Mouse (Mus musculus) forebrain, embryonic 11.5 days (tissue): ENCODE measurements around the gene Gm6880. TPM values are rescaled to one million over a fixed set of nuclear protein-coding genes. Genes with fewer than 3 reads are reported as not detected.
"Not testable (repeated sequence)": the region's sequence is repeated elsewhere in the genome, so short reads cannot be mapped to it uniquely, and the experiment has no call there.

ENCODE experiments used
- ATAC-seq: fragments of 200-750 bp; cut with Nextera tagmentation; replicated peaks from 2 replicates; pipeline ENCODE4 v1.8.0; 2017; ENCODE audit warnings: moderate TSS enrichment; ENCODE audit not compliant: low FRiP score
- DNase-seq: peaks from one replicate; pipeline ENCODE4 v3.0.0-alpha.2; 2017; ENCODE audit warnings: low spot score
- H3K27ac ChIP-seq: fragments of 300-500 bp; sonication (generic); 2 replicates; pipeline ENCODE4 v1.5.1; 2014; ENCODE audit warnings: low read depth, low read length
- H3K27me3 ChIP-seq: fragments of 300-500 bp; sonication (generic); 2 replicates; pipeline ENCODE4 v1.6.1; 2014; ENCODE audit warnings: mild to moderate bottlenecking, low read length, mixed read lengths; ENCODE audit not compliant: control insufficient read depth, insufficient read depth
- H3K36me3 ChIP-seq: fragments of 300-500 bp; sonication (generic); 2 replicates; pipeline ENCODE4 v1.6.1; 2014; ENCODE audit warnings: mild to moderate bottlenecking, low read length, moderate library complexity, mixed read lengths; ENCODE audit not compliant: control insufficient read depth, insufficient read depth
- H3K4me1 ChIP-seq: fragments of 300-500 bp; sonication (generic); replicated peaks from 2 replicates; pipeline ENCODE4 v1.6.1; 2014; ENCODE audit warnings: low read length, mixed read lengths; ENCODE audit not compliant: control insufficient read depth, insufficient read depth
- H3K4me2 ChIP-seq: fragments of 300-500 bp; sonication (generic); 2 replicates; pipeline ENCODE4 v1.6.1; 2014; ENCODE audit warnings: low read depth, mild to moderate bottlenecking, low read length, moderate library complexity, mixed read lengths; ENCODE audit not compliant: severe bottlenecking
- H3K4me3 ChIP-seq: fragments of 300-500 bp; sonication (generic); 2 replicates; pipeline ENCODE4 v1.5.1; 2014; ENCODE audit warnings: low read depth, low read length
- H3K9ac ChIP-seq: fragments of 300-500 bp; sonication (generic); 2 replicates; pipeline ENCODE4 v1.6.1; 2014; ENCODE audit warnings: low read length
- H3K9me3 ChIP-seq: fragments of 300-500 bp; sonication (generic); 2 replicates; pipeline ENCODE4 v1.6.1; 2016; ENCODE audit warnings: low read length, mixed read lengths; ENCODE audit not compliant: control insufficient read depth
- WGBS: fragments of 180-500 bp; shearing (Covaris S2); extraction: QIAGEN DNeasy Blood & Tissue Kit; methylation state at CpG from one replicate; pipeline ENCODE4 v1.1.7; 2014; 5-methylcytosine and 5-hydroxymethylcytosine counted together
- polyA plus RNA-seq: library from polyadenylated mRNA; unstranded; fragments of >200 nt; fragmentation: Nextera tagmentation; extraction: Ambion mirVana; gene quantifications from 2 replicates; pipeline ENCODE4 v1.2.1, GENCODE M21; 2014

Gene Gm6880
- not detected in 2 replicates for polyA plus RNA-seq

DNA sequence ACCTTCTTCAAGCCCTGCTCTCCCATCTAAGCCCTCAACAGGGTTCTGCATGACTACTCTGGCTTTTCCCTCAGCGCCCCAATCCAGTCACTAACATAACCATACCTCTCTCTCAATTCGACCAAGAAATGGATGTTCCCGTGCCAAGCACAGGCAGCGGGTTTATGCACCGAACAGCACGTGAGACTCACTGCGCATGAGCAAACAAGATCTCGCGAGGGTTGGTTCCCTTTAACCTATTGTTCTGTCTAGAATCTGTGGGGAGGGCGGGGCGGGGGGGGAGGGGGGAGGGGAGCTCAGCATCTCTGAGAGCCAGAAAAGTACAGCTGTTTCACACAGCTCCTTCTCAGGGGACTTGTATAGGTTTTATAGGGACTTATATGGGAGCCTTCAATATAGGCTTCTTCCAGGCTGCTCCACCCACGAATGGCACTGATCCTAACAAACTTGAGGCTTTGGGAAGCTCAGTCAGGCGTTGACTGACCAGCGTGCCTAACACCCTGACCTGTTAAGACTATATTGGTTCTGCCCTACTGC is at the start of gene Gm6880:
Gene Gm6880 (minus strand): TSS at position 51 of the 537 bp plus-strand sequence.
- H3K4me1 ChIP-seq, H3K36me3 ChIP-seq, H3K27me3 ChIP-seq, H3K9ac ChIP-seq, H3K4me2 ChIP-seq, DNase-seq, H3K27ac ChIP-seq, H3K4me3 ChIP-seq, ATAC-seq, H3K9me3 ChIP-seq: not testable (repeated sequence)
- WGBS: 80% methylated on average over 14 of the region's 14 CpGs

DNA sequence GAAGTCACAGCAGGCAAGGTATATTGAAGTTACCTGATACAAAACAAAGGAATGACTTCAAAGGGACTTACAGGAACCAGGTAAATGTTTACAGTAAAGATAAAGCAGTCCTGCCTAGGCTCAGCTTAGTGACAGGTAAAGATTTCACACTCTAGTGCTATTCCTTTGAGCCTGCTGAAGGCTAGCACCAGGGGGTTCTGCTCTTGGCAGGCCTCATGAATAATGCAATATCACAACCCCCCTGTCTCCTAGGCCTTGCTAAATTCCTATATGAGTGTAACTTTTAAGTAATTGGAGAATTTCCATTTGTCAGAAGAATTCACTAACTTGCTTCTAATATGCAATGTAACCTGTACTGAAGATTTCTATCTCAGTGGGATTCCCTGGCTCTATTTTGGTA is 36.3 kb upstream of the Gm6880 start:
- ATAC-seq, DNase-seq: not testable (repeated sequence)

GRCm38 (mm10) chrX:74497131-74497530 is 15.9 kb upstream of the Gm6880 start:
- Histone ChIP-seq H3K27ac (no peak overlapping the region), H3K4me3 (no peak overlapping the region), H3K9me3 (no peaks in the 10 kb centered on the region), H3K36me3 (no peaks in the 10 kb centered on the region), H3K9ac (no peak overlapping the region), H3K4me1 (no peaks in the 10 kb centered on the region), H3K4me2 (no peak overlapping the region), H3K27me3 (no peaks in the 10 kb centered on the region)
- no peak for ATAC-seq
- no peak for DNase-seq
- 47% methylated on average over 1 of the region's 1 CpGs for WGBS

More for the DNA sequence above, 36.3 kb upstream of the Gm6880 start:
- H3K27me3 ChIP-seq, H3K27ac ChIP-seq, H3K9me3 ChIP-seq, H3K36me3 ChIP-seq, H3K9ac ChIP-seq, H3K4me1 ChIP-seq, H3K4me3 ChIP-seq, H3K4me2 ChIP-seq: not testable (repeated sequence)

GRCm38 (mm10) chrX:74452773-74453172 is 28.4 kb downstream of the Gm6880 start:
- no peak for ATAC-seq
- Histone ChIP-seq H3K27ac (no peak overlapping the region), H3K4me2 (no peak overlapping the region), H3K9ac (no peak overlapping the region), H3K4me3 (no peak overlapping the region), H3K4me1 (no peaks in the 10 kb centered on the region), H3K36me3 (no peaks in the 10 kb centered on the region), H3K27me3 (no peaks in the 10 kb centered on the region), H3K9me3 (no peaks in the 10 kb centered on the region)
- 18% methylated on average over 4 of the region's 4 CpGs for WGBS
- DNase-seq: no peak

- Histone ChIP-seq H3K4me2 (no peak overlapping the region), H3K9me3 (no peaks in the 10 kb centered on the region), H3K27me3 (no peaks in the 10 kb centered on the region), H3K9ac (no peak overlapping the region), H3K36me3 (no peaks in the 10 kb centered on the region), H3K4me3 (no peak overlapping the region), H3K27ac (no peak overlapping the region), H3K4me1 (no peaks in the 10 kb centered on the region)
- WGBS: 83% methylated on average over 4 of the region's 4 CpGs
- ATAC-seq: no peak
- no peak for DNase-seq
These were observed 29.9 kb downstream of the Gm6880 start for GRCm38 (mm10) chrX:74451157-74451912.

Other genes starting within 250 kb of the Gm6880 start
- gene Flna, start 231.6 kb downstream of the Gm6880 start, polyA plus RNA-seq: 242 and 249 TPM in 2 replicates
- gene Emd, start 226.7 kb downstream of the Gm6880 start, polyA plus RNA-seq: 27.0 and 28.0 TPM in 2 replicates
- gene Rpl10, start 210.6 kb downstream of the Gm6880 start, polyA plus RNA-seq: 614 and 677 TPM in 2 replicates
- gene Taz, start 199.5 kb downstream of the Gm6880 start, polyA plus RNA-seq: 58.1 and 64.3 TPM in 2 replicates
- 3.5 and 5.2 TPM in 2 replicates for gene Dnase1l1, start 199.1 kb downstream of the Gm6880 start, polyA plus RNA-seq
- gene Atp6ap1, start 184.3 kb downstream of the Gm6880 start, polyA plus RNA-seq: 82.1 and 86.5 TPM in 2 replicates
- 396 and 419 TPM in 2 replicates for gene Gdi1, start 176.4 kb downstream of the Gm6880 start, polyA plus RNA-seq
- 62.5 and 65.6 TPM in 2 replicates for gene Fam50a, start 168.4 kb downstream of the Gm6880 start, polyA plus RNA-seq
- gene Plxna3, start 152.3 kb downstream of the Gm6880 start, polyA plus RNA-seq: 27.4 and 28.3 TPM in 2 replicates
- 118 and 121 TPM in 2 replicates for gene Lage3, start 127.8 kb downstream of the Gm6880 start, polyA plus RNA-seq
- 72.8 and 72.9 TPM in 2 replicates for gene Ubl4a, start 108.2 kb downstream of the Gm6880 start, polyA plus RNA-seq
- gene Slc10a3, start 108.0 kb downstream of the Gm6880 start, polyA plus RNA-seq: 8.6 and 9.9 TPM in 2 replicates
- 27.3 and 27.6 TPM in 2 replicates for gene Fam3a, start 88.1 kb downstream of the Gm6880 start, polyA plus RNA-seq
- 22.2 and 22.9 TPM in 2 replicates for gene Ikbkg, start 88.1 kb downstream of the Gm6880 start, polyA plus RNA-seq
- gene G6pdx, start 52.2 kb downstream of the Gm6880 start, polyA plus RNA-seq: 55.7 and 59.8 TPM in 2 replicates
- not detected in 2 replicates for gene Olfr1326-ps1, start 93.5 kb upstream of the Gm6880 start, polyA plus RNA-seq
- not detected in 2 replicates for gene Olfr1325, start 111.3 kb upstream of the Gm6880 start, polyA plus RNA-seq
- not detected in 2 replicates for gene Gm5640, start 164.2 kb upstream of the Gm6880 start, polyA plus RNA-seq